Mouse (Mus musculus) thymus, postnatal 36 days (tissue): ENCODE data around the gene Meioc.
"Not testable (repeated sequence)": the region's sequence is repeated elsewhere in the genome, so short reads cannot be mapped to it uniquely, and the experiment has no call there.

ENCODE experiments used
- DNase-seq, 2 experiments: peaks; one replicate each; pipeline ENCODE4 v3.0.0; 2022; ENCODE audit warnings: mixed read lengths in 2 of 2

Meioc gene

GRCm38 (mm10) chr11:102695289-102695688 is 31.8 kb downstream of the Meioc start:
- no peak for DNase-seq

- DNase-seq = peak; percentile 80 to 81
Observed at GRCm38 (mm10) chr11:102697338-102698017, 34.0 kb downstream of the Meioc start, which contains the start of gene Ccdc43. Ccdc43 (minus strand) TSS chr11:102697782.

GRCm38 (mm10) chr11:102698018-102698476 is 34.5 kb downstream of the Meioc start:
- no peak for DNase-seq

DNA sequence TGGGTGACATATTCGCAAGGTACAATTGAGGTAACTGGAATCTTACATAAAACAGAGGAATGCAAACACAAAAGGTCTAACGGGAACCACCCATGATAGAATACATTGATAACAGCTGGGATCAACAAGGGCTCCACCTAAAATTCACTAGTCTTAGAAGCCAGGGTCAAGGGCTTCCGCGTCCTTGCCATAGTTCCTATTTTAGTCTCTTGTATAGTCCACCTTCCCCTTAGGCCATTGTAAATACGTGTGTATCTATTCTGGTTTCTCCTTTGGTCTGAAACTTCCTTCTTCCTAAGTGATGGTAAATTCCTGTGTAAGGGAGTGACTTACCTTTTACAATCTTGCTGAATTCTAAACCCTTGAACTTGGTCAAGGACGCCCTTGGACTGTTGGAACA is 38.7 kb downstream of the Meioc start:
- DNase-seq = not testable (repeated sequence)

- DNase-seq = no peak
Observed at GRCm38 (mm10) chr11:102712411-102712810, 48.9 kb downstream of the Meioc start.

DNA sequence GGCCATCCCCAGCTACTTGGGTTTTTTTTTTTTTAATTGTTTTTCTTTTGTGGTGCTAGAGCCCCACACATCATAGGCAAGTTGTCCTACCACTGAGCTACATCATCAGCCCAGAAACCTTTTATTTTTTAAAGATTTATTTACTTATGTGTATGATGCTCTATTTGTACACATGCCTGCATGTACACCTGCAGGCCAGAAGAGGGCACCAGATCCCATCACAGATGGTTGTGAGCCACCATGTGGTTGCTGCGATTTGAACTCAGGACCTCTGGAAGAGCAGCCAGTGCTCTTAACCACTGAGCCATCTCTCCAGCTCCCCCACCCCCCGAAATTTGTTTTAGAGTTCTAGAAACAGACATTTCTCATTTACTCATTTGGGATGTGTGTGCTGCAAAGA is 51.1 kb downstream of the Meioc start:
- not testable (repeated sequence) for DNase-seq

GRCm38 (mm10) chr11:102716135-102716534 is 52.6 kb downstream of the Meioc start:
- DNase-seq = no peak

DNA sequence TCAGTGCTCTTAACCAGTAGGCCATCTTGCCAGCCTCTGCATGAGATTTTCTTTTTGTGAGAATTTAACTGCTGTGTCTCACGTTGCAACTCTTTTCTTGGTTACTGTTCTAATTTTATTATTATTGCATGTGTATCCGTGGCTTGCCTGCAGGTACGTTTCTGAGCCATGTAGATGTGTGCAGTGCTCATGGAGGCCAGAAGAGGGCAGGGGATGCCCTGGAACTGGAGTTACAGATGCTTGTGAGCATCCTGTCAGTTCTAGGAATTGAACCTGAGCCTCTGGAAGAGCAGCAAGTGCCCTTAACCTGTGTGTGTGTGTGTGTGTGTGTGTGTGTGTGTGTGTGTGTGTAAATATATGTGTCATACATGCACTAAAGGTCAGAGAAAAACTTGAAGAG is 62.1 kb downstream of the Meioc start:
- peak; percentile 24 to 31 for DNase-seq

DNA sequence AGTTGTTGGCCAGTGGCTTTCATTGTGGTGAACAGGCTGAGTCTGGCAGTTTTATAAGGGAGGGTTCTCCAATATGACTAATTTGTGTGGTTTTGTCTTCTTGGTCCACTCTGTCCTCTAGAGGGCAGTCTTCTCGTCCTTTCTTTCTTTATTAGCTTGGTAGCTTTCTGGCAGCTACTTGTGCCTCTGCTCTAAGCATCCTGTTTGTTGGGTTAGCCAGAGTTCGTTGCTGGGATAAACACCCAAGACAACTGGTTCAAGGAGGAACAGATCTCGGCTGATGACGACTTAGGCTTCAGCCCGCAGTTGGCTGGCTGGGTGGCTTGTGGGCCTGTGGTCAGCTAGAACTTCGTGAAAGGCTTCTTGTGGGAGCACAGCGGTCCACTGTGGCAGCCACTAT is 65.1 kb downstream of the Meioc start:
- DNase-seq = no peak

DNA sequence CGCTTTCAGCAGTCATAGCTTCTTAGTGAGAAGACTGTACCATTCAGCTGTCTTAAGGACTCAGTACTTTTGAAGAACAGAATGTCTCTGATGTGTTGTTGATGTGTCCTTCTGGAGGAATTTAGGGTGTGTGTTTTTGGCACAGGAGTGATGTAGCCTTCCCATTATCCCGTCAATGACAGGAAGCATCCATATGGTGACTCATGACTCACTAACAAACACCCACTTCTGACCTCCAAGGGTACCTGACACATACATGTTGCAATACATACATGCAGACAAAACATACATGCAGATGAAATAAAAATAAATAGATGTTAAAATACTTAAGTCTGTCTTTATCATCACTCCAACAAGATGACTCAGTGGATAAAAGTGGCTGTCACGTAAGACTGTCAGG is 66.3 kb downstream of the Meioc start:
- no peak for DNase-seq

GRCm38 (mm10) chr11:102731366-102731765 is 67.8 kb downstream of the Meioc start:
- no peak for DNase-seq
